Mouse (Mus musculus) thymus, postnatal 25 days (tissue): ENCODE measurements around the gene Fnbp1l.

ENCODE experiments used
- DNase-seq: peaks from one replicate; pipeline ENCODE4 v3.0.0; 2022

Gene Fnbp1l

GRCm38 (mm10) chr3:122520365-122520764 lies 99.2 kb downstream of the Fnbp1l start:
- no peak for DNase-seq

- no peak for DNase-seq
These were observed 100.4 kb downstream of the Fnbp1l start for GRCm38 (mm10) chr3:122519082-122519481.

GRCm38 (mm10) chr3:122518231-122518736 lies 101.2 kb downstream of the Fnbp1l start:
- DNase-seq = no peak

GRCm38 (mm10) chr3:122517726-122518125 lies 101.8 kb downstream of the Fnbp1l start:
- no peak for DNase-seq

GRCm38 (mm10) chr3:122516327-122516695 lies 103.2 kb downstream of the Fnbp1l start:
- DNase-seq = no peak

- DNase-seq = no peak
These were observed 103.8 kb downstream of the Fnbp1l start for GRCm38 (mm10) chr3:122515568-122516326.

GRCm38 (mm10) chr3:122512725-122513375 lies 106.7 kb downstream of the Fnbp1l start:
- DNase-seq = no peak

GRCm38 (mm10) chr3:122511721-122512619 lies 107.5 kb downstream of the Fnbp1l start:
- no peak for DNase-seq

GRCm38 (mm10) chr3:122510932-122511331 lies 108.6 kb downstream of the Fnbp1l start:
- DNase-seq = no peak

GRCm38 (mm10) chr3:122510240-122510750 lies 109.2 kb downstream of the Fnbp1l start:
- no peak for DNase-seq

- DNase-seq = no peak
These were observed 109.8 kb downstream of the Fnbp1l start for GRCm38 (mm10) chr3:122509534-122510239.

GRCm38 (mm10) chr3:122509084-122509483 lies 110.4 kb downstream of the Fnbp1l start:
- peak; percentile 21 for DNase-seq

GRCm38 (mm10) chr3:122507826-122508225 lies 111.7 kb downstream of the Fnbp1l start:
- no peak for DNase-seq

- no peak for DNase-seq
These were observed 113.1 kb downstream of the Fnbp1l start for GRCm38 (mm10) chr3:122506343-122506916.

GRCm38 (mm10) chr3:122500929-122501328 lies 118.6 kb downstream of the Fnbp1l start:
- DNase-seq = no peak

- DNase-seq = no peak
These were observed 119.9 kb downstream of the Fnbp1l start for GRCm38 (mm10) chr3:122499647-122500046.

GRCm38 (mm10) chr3:122498528-122498927 lies 121.0 kb downstream of the Fnbp1l start:
- DNase-seq = no peak

GRCm38 (mm10) chr3:122497871-122498270 lies 121.6 kb downstream of the Fnbp1l start:
- DNase-seq = no peak

- DNase-seq = no peak
These were observed 124.8 kb downstream of the Fnbp1l start for GRCm38 (mm10) chr3:122494764-122495163.

GRCm38 (mm10) chr3:122492872-122493615 lies 126.5 kb downstream of the Fnbp1l start:
- no peak for DNase-seq

GRCm38 (mm10) chr3:122492006-122492405 lies 127.5 kb downstream of the Fnbp1l start:
- no peak for DNase-seq
